Mouse (Mus musculus) brain, embryonic 18.5 days (tissue): ENCODE data around the gene Galr3.
A peak's percentile ranks its signal among the peaks of the same experiment; 100 is the strongest.
"Not testable (repeated sequence)": the region's sequence is repeated elsewhere in the genome, so short reads cannot be mapped to it uniquely, and the experiment has no call there.

Experiments used
- DNase-seq: peaks from one replicate; pipeline ENCODE4 v3.0.0-alpha.2; 2012; ENCODE audit warnings: low read depth, low spot score

The Galr3 gene

DNA sequence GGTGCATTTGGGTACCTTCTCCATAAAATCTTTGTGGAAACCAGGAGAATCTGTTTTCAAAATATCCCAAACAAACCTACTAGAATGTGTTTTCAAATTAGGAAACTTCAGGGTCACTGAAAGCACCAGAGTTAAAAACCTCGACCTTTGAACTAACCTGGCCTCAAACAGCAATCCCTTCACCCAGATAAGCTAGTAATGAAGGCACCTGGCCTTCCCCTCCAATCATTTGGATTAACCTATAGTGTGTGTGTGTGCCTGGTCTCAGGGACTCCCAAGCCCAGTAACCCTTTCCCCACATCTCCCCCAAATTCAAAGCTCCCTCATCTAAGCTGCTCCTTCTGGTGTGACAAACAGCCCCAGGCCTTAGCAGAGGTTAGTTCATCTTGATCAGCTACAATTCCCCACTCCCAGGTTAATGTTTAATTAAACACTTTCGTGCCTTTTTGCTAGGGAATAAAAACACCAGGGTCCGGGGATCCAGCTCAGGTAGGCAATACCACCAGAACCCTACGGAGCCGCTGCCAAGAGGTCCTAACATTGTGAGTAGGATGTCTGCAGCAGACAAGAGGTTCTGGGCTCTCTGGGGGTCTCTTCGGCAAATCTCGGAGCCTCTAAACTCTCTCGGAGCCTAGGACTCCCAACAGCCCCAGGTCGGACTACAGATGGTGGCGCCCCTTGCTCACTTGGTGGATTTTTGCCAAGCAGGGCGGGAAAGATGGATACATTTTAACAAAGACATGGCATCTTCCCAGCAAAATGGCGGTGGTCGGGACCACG, 15.0 kb upstream of the Galr3 start:
- no peak for DNase-seq

DNA sequence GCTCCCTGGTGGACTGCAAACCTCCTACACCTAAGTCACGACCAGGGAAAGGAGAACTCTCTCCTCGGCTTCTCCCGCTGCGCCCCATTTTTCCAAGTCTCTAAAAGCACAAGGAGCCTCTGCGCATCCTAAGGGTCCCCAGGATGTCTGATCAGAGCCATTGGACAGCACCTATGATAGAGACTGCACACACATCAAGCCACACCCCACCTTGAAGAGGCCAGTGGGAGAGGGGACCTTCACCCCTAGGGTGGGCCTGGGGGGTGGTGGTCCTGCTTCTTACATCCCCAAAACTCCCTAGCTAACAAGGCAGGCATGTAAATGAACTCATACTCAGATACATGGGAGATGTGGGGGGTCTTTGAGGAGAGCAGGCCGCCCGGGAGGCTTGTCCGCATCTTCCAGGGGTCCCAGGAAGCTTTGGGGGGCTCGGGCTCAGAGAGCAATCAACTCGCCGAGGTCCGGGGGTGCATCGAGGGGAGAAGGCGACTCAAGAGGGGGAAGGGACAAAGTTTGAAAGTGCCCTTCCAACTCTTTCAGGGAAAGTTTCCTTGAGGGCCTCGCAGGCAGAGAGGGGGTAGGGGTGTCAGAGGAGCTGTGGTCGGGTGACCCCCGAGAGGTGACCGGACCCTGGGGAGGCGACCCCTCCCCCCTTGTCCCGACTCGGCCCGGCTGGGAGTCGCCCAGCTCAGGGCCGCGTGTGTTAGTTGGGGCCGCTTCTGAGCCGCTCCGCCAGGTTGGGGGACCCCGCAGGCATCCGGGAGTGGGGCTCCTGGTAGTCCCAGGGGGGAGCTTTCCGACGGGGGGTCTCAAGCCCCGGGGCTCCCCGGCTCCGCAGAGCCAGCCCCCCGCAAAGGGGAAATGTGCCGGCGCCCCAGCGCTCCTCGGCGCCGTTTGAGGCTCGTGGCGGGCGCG, 14.1 kb upstream of the Galr3 start:
- DNase-seq, result no peak

DNA sequence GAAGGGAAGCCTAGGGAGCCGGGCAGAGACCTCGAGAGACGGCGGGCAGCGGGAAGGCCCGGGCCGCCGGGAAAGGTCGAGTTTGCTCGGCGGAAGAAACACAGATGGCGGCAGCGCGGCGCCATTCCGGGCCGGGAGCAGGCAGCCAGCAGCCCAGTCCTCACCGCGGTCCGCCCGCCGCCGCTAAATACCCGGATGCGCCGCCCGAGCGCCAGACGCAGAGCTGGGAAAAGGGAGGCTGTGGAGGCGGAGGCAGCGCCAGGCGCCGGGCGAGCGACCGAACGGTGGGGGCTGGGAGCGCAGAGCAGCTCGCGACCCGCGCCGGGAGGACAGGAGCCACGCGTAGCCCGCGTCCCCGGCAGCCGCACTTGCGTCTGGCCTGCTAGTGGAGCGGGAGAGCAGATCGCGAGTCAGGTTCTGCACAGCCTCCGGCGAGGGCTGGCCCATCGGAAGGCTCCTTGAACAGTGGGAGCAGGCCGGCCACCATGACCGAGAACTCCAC, 13.4 kb upstream of the Galr3 start, which contains the start of gene H1f0:
H1f0 (plus strand) TSS at position 214 of the 502 bp plus-strand sequence.
- DNase-seq, result peak; percentile 58

DNA sequence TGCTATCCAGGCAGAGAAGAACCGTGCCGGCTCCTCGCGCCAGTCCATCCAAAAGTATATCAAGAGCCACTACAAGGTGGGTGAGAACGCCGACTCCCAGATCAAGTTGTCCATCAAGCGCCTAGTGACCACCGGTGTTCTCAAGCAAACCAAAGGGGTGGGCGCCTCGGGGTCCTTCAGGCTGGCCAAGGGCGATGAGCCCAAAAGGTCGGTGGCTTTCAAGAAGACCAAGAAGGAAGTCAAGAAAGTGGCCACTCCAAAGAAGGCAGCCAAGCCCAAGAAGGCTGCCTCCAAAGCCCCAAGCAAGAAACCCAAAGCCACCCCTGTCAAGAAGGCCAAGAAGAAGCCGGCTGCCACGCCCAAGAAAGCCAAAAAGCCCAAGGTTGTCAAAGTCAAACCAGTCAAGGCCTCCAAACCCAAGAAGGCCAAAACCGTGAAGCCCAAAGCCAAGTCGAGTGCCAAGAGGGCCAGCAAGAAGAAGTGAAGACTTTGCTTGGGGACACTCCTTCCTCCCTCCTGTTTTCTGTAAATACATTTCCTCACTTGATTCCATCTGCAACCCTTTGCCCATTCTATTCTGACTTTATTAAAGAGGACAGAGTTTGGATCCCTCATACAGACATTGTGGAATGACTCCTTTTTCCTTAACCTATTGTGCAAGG, 12.7 kb upstream of the Galr3 start:
- no peak for DNase-seq

DNA sequence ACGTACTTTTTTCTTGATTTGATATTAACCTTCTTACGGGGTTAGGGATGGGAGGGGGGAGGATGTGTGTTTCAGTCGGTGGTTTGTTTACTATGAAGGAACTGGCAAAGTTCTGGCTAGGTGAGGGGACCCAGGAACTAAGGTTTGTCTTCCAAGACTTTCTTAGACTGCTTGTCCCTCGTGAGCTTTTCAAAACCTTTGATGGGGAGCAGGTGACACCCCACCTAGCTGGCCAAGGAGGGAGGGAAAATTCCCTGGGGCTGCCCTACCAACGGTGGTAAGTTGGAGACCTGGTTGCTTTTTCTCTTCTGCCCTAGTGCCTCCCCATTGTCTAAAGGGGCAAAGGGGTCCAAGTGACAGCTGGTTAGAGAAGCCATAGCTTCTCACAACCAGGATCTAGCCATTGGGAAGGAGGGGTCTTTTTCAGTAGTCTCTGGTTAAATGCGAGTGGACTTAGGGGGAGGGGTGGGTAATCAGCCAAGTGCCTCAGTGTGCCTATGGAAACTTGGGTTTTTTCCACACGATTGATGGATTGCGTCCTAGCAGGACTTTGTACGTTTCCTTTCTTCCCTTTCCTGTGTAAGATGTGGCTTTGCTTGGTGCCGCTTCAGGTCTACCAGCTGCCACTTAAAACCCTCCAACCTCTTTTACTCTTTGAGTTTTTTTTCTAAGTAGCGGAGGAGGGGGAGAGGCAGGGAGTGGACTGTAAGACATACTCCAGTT, 12.0 kb upstream of the Galr3 start:
- no peak for DNase-seq

DNA sequence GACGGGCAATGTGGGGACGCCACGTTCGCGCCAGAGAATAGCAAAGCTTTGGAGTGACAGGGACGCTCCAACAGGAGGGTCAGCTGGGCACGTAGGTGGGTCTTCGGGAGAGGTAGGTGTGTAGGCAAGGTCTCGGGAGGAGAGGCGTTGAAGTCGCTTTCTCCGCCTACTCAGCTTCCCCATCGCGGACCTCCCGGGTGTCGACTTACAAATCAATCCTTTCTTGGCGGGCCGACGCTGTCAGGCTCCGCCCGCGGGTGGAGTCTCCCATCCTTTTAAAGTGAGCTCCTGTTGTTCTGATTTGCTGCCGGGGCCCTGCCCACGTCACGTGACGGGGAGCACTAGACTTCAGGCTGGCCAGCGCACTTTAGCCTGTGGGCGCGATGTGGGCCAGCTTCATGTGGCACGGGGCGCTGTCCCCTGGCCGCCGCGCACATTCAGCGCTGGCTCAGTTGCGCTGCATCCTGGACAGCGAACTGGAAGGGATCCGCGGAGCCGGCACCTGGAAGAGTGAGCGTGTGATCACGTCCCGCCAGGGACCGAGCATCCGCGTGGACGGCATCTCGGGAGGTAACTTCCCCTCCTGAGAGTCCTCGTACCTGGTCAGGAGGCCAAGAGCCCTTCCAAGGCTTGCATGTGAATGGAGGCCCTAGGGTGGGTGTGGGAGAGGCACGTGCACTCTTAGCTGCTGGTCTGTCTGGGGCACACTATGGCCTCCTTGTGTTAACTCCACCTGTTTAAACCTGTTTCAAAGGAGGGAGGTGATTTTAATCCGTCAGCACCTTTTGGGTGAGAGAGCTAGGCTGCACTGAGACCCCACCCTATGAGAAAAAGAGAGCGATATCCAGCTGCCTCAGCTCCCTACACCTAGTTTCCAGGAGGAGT, 10.9 kb upstream of the Galr3 start:
- DNase-seq, result peak; percentile 79

DNA sequence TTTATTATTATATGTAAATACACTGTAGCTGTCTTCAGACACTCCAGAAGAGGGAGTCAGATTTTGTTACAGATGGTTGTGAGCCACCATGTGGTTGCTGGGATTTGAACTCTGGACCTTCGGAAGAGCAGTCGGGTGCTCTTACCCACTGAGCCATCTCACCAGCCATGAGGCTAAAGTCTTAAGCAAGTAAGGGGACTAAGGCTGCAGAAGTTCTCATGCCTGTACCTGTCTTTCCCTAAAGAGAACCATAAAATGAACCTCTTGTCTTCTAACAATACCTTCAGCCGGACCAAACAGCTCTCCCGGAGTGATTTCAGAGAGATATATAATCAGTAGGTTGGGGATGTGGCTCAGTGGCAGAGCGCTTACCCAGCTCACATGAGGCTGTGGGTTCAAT, 9.8 kb upstream of the Galr3 start:
- DNase-seq, result not testable (repeated sequence)

DNA sequence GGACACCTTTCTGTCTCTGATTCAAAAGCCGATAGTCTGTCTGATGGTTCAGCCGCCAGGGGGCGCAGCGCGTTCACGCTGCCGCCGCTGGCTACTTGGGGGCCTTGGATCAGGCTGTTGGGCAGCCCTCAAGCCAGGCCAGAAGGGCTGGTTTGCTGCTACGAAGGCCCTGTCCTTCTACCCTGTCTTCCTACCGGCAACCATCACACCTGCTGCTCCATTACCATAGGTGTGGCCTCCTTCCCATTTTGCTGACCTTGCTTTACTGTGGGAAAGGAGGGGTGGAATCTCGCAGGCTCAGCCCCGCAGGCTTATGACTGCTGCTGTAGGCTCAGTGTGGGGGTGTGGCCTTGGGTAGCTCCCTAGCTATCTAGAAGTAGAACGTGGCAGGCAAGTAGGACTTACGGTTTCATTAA, 3.8 kb upstream of the Galr3 start:
- DNase-seq, result no peak

DNA sequence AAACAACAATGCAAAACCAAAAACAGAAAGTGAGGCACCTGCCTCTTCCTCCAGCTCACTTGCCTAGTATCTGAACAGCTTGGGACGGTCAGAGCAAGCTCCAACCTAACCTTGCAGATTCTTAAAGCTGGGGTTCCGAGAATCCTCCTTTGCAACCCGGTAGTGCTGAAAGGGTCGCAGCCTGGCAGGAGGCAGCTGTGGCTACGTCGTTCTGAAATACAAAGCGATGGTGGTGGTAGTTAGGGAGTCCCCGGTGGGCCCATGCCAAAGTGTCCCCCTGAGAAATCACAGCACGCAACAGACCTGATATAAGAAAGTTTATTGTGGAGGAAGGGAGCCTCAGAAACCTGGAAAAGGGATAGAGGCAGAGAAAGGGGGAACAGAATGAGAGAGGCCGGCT, 3.4 kb upstream of the Galr3 start:
- no peak for DNase-seq

DNA sequence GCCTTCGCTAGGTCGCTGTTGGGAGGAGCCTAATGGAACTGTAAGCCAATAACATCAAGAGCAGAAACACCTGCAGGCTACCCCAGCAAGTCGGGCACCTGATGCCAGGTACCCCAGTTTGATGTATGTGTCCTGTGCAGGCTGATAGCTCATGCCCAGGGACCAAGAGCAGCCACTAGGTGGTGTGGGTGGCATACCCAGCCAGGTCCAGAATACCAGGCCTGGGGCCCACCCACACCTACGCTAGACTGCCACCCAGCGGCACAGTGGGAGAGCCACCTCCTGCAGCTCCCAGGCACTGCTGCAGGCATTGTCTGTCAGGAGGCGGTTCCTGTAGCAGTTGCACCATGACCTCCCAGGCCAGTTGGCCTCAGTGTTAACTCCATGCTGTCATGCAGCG, 2.8 kb upstream of the Galr3 start:
- DNase-seq, result no peak

DNA sequence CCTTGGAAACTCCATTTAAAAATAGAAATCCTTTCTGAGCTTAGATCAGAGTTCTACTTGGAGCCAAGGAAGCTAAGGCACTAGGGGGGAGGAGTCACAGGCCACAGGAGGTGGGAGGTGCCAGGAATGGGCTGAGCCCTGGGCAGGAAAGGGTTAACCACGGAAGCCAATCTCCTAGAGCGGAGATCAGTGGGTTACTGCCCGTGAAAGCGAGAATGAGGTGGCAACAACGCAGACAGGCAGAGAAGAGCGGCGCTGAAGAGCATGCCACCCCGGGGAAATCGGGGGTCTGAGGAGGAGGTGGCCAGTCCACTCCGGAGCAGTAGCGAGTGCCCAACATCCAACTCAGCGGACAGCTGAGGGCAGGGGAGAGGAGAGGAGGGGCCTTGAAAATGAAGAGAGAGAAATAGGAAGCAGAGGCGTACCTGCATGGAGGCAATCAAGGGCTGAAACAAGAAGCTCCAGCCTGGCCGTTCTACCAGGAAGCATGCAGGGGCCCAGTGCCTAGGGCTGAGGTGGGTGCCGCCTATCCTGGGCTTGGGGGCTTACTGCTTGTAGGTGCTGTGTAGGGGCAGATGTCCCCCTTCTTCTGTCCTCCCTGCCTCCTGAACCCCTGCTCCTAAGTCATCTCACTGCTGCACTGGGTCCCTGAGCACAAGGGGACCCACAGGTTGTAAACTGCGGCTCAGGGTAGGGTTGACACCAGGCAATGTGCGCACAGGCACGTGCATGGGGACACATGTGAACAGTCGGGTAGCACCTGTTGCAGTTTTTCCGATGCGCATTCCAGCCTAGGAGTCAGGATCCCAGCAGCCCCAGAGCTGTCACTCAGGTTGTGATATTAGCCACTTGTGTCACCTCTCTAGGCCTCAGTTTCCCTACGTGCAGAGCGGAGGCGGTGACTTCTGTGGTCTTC, 926 bp upstream of the Galr3 start:
- no peak for DNase-seq

DNA sequence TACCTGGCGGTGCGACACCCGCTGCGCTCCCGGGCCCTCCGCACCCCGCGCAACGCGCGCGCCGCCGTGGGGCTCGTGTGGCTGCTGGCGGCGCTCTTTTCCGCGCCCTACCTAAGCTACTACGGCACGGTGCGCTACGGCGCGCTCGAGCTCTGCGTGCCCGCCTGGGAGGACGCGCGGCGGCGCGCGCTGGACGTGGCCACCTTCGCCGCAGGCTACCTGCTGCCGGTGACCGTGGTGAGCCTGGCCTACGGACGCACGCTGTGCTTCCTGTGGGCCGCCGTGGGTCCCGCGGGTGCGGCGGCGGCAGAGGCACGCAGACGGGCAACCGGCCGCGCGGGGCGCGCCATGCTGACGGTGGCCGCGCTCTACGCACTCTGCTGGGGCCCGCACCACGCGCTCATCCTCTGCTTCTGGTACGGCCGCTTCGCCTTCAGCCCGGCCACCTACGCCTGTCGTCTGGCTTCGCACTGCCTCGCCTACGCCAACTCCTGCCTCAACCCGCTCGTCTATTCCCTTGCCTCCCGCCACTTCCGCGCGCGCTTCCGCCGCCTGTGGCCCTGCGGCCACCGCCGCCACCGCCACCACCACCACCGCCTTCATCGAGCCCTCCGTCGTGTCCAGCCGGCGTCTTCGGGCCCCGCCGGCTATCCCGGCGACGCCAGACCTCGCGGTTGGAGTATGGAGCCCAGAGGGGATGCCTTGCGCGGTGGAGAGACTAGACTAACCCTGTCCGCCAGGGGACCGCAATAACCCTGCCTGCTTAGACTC, 1.2 kb downstream of the Galr3 start:
- DNase-seq, result no peak

DNA sequence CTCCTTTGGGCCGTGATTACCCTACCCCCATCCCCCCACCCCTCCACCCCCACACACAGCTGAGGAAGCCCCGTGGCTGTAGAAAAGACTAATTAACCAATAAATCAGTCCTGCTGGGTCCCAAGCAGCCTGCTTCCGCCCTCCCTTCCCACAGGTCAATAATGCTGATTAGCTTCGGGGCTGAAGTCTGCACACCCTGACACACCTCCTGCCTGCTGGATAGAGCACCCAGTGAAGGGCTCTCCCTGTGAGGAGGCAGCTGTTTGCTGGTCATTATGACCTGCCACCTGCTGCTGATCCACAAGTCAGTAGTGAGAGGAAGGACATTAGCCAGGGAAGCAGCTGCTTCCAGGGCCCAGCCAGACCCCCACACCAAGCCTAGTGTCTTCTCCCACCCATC, 3.2 kb downstream of the Galr3 start:
- DNase-seq, result no peak

DNA sequence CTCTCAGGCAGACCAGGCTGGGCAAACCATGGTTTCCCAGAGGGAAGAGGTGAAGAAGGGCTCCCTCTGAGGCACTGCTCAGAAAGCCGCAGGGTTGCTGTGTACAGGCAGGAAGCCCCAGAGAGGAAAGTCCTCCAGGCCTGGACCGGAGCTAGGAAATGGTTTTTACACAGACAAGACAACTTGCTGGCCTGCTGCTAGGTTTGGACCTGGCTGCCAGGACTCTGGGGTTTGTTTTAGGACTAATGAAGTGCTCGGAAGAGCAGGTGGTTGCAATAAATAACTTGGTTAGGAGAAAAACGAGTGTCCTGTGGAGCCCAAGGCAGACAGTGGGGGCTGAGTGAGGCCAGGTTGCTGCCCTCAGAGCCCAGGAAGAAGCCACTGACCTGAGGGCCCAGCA, 6.5 kb downstream of the Galr3 start:
- DNase-seq, result no peak

DNA sequence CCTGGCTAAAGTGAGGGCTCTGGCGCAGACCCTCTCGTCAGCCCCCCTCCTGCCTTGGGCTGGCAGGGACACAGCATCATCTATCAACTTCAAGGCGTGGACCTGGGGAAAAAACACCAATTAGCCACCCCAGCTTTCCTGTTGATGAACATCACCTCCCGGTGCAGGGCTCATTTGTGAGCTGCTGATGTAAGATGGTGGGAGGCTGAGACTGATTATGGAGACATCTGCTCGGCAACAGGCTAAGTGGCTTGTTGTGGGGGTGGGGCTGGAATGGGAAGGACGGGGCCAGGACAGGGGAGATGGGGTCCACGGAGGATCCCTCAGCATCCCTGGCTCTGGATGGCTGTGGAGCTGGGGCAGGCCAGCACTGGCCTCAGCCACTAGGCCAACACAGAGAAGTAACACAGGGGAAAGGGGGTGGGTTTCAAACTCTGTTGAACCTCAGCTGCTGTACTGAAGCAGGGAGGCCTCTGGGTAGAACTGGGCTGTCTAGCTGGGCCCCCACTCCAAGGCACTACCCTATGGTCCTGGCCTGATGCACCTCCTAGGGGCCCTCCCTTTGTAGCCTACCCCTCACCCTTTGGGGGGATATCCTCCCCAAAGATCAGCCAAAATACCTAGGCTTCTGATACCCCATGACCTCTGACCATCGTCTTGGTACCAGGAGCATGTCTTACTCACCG, 8.6 kb downstream of the Galr3 start:
- DNase-seq, result no peak

DNA sequence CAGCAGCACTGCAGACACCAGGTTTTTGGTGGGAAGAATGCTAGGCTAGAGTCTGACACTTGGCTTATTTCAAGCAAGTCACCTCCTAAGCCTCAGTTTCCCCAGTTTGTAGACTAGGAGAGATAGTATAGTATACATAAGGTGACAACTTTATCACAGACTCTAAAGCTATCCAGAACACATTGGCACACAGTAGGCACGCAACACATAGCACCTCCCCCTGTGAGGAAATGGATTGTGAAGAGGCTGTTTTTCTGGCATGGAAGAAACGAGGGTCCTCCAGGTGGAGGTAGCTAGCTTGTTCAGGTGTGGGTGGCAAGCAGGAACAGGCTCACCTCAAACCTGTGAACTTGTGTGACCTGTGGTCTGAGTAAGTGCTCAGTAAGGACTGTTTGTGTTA, 9.3 kb downstream of the Galr3 start:
- DNase-seq, result no peak

DNA sequence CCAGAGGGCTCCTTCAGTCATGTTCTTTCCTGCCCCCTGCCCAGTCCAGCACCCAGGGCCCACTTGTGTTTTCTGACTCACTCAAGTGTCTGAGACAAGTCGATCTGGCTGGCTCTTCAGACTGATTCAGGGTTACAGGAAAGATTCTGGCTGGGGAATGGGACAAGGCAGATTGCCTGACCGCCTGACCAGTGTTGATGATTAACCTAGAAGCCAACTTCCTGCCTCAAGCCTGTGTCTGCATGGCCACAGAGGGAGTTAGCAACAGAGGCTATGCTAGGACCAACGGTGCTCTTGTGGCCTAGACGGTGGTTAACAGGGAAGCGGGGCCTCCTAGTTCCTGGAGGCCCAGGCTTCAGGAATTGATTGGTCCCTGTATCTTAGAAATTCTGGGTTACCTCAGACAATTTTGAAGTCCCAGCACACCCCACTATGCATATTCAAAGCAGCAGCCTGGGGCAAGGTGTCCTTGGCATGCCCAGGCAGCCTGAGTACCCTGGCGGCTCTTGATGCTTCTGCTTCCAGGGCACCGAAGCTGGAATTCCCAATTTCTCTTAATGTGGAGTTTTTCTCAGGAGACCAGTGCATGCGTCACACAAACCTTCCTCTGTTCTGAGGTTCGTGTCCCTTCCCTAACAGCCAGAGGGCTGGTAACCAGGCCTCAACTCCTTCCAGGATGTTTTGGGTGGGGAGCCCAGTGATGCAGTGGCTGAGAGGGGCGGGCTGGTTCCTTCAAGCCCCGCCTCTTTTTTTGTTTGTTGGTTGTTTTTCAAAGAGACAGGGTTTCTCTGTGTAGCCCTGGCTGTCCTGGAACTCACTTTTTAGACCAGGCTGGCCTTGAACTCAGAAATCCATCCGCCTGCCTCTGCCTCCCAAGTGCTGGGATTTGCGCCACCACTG, 10.0 kb downstream of the Galr3 start:
- no peak for DNase-seq
